Mouse (Mus musculus) G1E (cell line): Measurements from ENCODE around the gene Ccser2.

Experiments
- CTCF ChIP-seq: IDR thresholded peaks from 2 replicates; pipeline ENCODE4 v1.5.1; 2012; ENCODE audit warnings: low read depth, low read length, inconsistent platforms, mixed read lengths
- GATA1 ChIP-seq: IDR thresholded peaks from 2 replicates; pipeline ENCODE4 v1.6.1; 2012; ENCODE audit warnings: borderline replicate concordance, low read length, inconsistent platforms, mixed read lengths
- POLR2AphosphoS5 ChIP-seq: IDR thresholded peaks from 2 replicates; pipeline ENCODE4 v1.6.1; 2012; ENCODE audit warnings: low read depth, low read length, inconsistent platforms; ENCODE audit not compliant: insufficient replicate concordance
- TAL1 ChIP-seq: conservative IDR thresholded peaks from 2 replicates; pipeline ENCODE4 v1.6.1; 2012; ENCODE audit warnings: low read depth, low read length, inconsistent platforms, mixed read lengths

DNA sequence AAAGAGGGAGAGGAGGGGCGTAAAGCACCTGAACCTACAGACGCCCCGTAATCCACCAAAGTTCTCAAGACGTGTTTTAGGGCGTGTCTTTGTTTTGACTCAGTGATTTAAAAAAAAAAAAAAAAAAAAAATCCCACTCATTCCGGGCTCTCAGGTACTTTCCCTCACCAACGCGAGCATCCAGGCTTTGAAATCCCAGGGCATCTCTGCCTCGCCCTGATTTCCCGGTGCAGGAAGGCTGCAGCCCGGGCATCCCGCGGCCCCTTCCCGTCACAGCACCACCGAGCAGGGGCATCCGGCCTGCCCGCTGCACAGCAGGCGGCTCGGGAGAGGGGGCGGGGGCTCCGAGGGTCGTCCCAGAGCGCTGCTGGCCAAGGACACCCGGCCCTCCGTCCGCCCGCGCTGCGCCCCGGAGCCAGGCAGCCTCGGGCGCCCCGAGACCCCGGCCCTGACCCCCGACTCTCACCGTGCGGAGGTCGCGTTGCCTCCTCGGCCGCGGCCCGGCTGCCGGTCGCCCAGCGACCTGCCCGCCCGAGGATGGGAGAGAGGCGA, 425 bp downstream of the Ccser2 start:
- no peak for TF ChIP-seq TAL1
- no peak for TF ChIP-seq CTCF
- TF ChIP-seq GATA1, result no peak
- no peak for TF ChIP-seq POLR2AphosphoS5
